Mouse (Mus musculus): Measurements from ENCODE around the gene Rps3a1. TPM values are rescaled to one million over a fixed set of nuclear protein-coding genes. Genes with fewer than 3 reads are reported as not detected.

Gene Rps3a1
- polyA plus RNA-seq (2014; fragmentation: Nextera tagmentation; extraction: Ambion mirVana) = 819 and 883 TPM in 2 replicates

DNA sequence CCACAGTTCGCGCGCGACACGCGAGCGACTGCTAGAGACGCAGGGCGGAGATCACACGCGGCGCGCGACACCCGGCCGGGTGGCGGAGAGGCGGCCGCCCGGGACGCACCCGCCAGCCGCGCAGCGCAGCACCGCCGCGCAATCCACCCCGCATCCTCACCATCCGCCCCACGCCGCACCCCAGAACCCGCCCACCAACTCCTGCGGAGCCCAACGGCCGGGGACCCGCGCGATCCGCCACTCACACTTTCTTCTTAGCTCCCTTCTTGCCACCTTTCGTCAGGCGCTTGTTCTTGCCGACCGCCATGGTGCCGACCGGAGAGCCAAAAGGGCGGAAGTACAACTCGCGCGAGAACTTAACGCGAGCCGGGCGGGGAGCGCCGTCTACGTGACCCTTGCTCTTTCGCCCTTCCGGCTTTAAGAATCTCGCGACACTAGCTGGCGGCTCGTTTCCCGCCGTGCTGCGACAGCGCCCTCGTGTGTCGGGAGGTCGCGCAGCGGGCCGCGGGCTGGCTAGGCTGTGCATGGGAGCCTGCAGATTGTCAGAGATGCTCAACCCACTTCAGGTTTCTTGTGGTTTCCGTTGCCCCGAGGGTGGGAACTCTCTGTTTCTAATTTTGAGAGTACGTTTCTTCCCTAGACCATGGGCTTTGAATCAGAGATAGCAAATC, at the start of gene Rps3a1:
Gene Rps3a1 (minus strand): TSS at position 440 of the 671 bp plus-strand sequence.
- ATAC-seq (ENCODE audit: insufficient number of reproducible peaks, insufficient read depth, low FRiP score, low read depth) = peak; percentile 95
- Histone ChIP-seq H3K9ac (ENCODE audit: low read length) (peak within 1 kb of the TSS; percentile 100), H3K9me3 (ENCODE audit: control insufficient read depth, low read length) (no peaks in the 10 kb centered on the region), H3K36me3 (ENCODE audit: control insufficient read depth, insufficient read depth, low read length) (peaks cover 42% of the 10 kb centered on the region), H3K4me1 (ENCODE audit: control insufficient read depth in 2 of 2, insufficient read depth in 2 of 2, low read length in 2 of 2) (peaks cover 0 to 11% of the 10 kb centered on the region in 2 experiments; a peak in 3 of 4 replicates), H3K27me3 (ENCODE audit: control insufficient read depth, insufficient read depth, low read length) (no peaks in the 10 kb centered on the region), H3K4me3 (ENCODE audit: control insufficient read depth in 1 of 2, insufficient read depth in 1 of 2, low read depth in 1 of 2, low read length in 2 of 2) (peak within 1 kb of the TSS; percentile 84 to 97), H3K4me2 (ENCODE audit: low read length) (peak within 1 kb of the TSS; percentile 80), H3K27ac (replicated peaks in 1 of 2; ENCODE audit: control insufficient read depth in 1 of 2, insufficient read depth in 1 of 2, low read depth in 2 of 2, low read length in 2 of 2) (peak within 1 kb of the TSS; percentile 30 to 84)
- 0% methylated on average over 77 of the region's 77 CpGs for WGBS

DNA sequence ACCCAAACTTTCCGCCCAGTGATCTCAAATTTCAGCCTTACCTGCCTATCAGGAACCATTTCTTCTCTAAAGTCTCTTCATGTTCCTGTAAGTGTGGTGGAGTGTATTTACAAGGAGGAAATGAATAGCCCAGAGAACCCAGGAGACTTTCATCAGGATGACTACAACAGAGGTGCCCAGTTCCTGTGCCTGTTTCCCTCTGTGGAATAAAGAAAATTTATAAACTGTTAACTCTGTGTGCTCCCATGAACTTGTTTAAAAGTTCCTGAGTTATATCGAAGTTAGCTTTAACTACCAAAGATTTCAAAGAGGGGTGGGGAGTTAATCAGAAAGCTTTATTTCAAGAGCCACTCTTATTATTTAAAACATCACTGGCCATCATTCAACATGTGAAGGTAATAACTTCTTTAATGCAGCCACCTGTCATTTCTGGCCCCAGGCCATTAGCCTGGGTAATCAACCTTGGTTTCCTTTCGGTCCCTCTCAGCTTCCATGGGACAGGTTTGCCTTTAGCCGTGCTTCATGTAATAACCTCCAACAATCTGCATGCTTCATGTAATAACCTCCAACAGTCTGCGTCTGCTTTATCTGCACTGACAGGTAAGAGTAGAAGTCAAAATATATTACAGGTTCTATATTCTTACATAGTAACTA, 45.4 kb upstream of the Rps3a1 start:
- WGBS = 79% methylated on average over 5 of the region's 5 CpGs
- no peak overlapping the region for H3K4me3 ChIP-seq (ENCODE audit: control insufficient read depth in 1 of 2, insufficient read depth in 1 of 2, low read depth in 1 of 2, low read length in 2 of 2)
- H3K4me2 ChIP-seq (ENCODE audit: low read length) = no peak overlapping the region
- ATAC-seq (ENCODE audit: insufficient number of reproducible peaks, insufficient read depth, low FRiP score, low read depth) = no peak
- H3K36me3 ChIP-seq (ENCODE audit: control insufficient read depth, insufficient read depth, low read length) = no peaks in the 10 kb centered on the region
- no peak overlapping the region for H3K27ac ChIP-seq (replicated peaks in 1 of 2; ENCODE audit: control insufficient read depth in 1 of 2, insufficient read depth in 1 of 2, low read depth in 2 of 2, low read length in 2 of 2)
- H3K4me1 ChIP-seq (ENCODE audit: control insufficient read depth in 2 of 2, insufficient read depth in 2 of 2, low read length in 2 of 2) = no peaks in the 10 kb centered on the region
- no peaks in the 10 kb centered on the region for H3K9me3 ChIP-seq (ENCODE audit: control insufficient read depth, low read length)
- no peaks in the 10 kb centered on the region for H3K27me3 ChIP-seq (ENCODE audit: control insufficient read depth, insufficient read depth, low read length)
- H3K9ac ChIP-seq (ENCODE audit: low read length) = no peak overlapping the region

DNA sequence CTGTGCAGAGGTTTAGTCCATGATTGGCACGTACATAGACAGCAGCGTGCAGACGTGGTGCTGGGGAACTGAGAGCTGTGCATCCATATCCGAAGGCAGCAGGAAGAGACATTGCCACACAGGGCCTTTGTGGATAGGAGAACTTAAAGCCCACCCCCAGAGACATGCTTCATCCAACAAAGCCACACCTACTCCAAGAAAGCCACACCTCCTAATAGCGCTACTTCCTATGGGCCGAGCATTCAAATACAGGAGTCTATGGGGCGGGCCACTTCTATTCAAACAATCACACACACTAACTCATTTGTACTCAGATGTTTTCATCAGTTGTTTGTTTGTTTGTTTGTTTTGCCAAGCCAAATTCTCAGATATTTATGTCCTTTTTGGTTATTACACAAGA, 42.0 kb upstream of the Rps3a1 start:
- Histone ChIP-seq H3K4me3 (ENCODE audit: control insufficient read depth in 1 of 2, insufficient read depth in 1 of 2, low read depth in 1 of 2, low read length in 2 of 2) (no peak overlapping the region), H3K36me3 (ENCODE audit: control insufficient read depth, insufficient read depth, low read length) (no peaks in the 10 kb centered on the region), H3K27me3 (ENCODE audit: control insufficient read depth, insufficient read depth, low read length) (no peaks in the 10 kb centered on the region), H3K9me3 (ENCODE audit: control insufficient read depth, low read length) (no peaks in the 10 kb centered on the region), H3K4me2 (ENCODE audit: low read length) (no peak overlapping the region), H3K27ac (replicated peaks in 1 of 2; ENCODE audit: control insufficient read depth in 1 of 2, insufficient read depth in 1 of 2, low read depth in 2 of 2, low read length in 2 of 2) (no peak overlapping the region), H3K9ac (ENCODE audit: low read length) (no peak overlapping the region), H3K4me1 (ENCODE audit: control insufficient read depth in 2 of 2, insufficient read depth in 2 of 2, low read length in 2 of 2) (no peaks in the 10 kb centered on the region)
- ATAC-seq (ENCODE audit: insufficient number of reproducible peaks, insufficient read depth, low FRiP score, low read depth) = no peak
- WGBS = 87% methylated on average over 7 of the region's 7 CpGs

DNA sequence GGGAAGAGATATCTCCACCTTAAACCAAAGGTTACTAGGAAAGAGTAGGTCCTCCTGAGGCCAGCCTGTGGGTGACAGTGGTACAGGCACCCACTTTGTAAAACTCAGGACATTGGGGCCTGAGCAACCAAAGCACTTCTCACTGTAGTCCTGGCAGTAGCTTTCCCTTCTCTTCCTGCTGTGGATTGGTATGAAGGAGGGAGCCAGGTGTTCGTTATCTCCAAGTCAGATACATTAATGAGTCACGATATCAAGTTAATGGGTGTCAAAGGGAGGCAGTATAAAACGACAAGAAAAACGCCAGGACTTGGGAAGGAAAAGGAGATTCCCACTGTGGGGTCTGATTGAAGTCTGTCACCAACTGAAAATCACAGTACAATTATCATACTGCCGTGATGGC, 38.6 kb upstream of the Rps3a1 start:
- no peak overlapping the region for H3K27ac ChIP-seq (replicated peaks in 1 of 2; ENCODE audit: control insufficient read depth in 1 of 2, insufficient read depth in 1 of 2, low read depth in 2 of 2, low read length in 2 of 2)
- ATAC-seq (ENCODE audit: insufficient number of reproducible peaks, insufficient read depth, low FRiP score, low read depth) = no peak
- no peak overlapping the region for H3K9ac ChIP-seq (ENCODE audit: low read length)
- no peaks in the 10 kb centered on the region for H3K4me1 ChIP-seq (ENCODE audit: control insufficient read depth in 2 of 2, insufficient read depth in 2 of 2, low read length in 2 of 2)
- H3K36me3 ChIP-seq (ENCODE audit: control insufficient read depth, insufficient read depth, low read length) = no peaks in the 10 kb centered on the region
- no peaks in the 10 kb centered on the region for H3K27me3 ChIP-seq (ENCODE audit: control insufficient read depth, insufficient read depth, low read length)
- no peak overlapping the region for H3K4me2 ChIP-seq (ENCODE audit: low read length)
- H3K9me3 ChIP-seq (ENCODE audit: control insufficient read depth, low read length) = no peaks in the 10 kb centered on the region
- no peak overlapping the region for H3K4me3 ChIP-seq (ENCODE audit: control insufficient read depth in 1 of 2, insufficient read depth in 1 of 2, low read depth in 1 of 2, low read length in 2 of 2)
- 53% methylated on average over 5 of the region's 5 CpGs for WGBS

DNA sequence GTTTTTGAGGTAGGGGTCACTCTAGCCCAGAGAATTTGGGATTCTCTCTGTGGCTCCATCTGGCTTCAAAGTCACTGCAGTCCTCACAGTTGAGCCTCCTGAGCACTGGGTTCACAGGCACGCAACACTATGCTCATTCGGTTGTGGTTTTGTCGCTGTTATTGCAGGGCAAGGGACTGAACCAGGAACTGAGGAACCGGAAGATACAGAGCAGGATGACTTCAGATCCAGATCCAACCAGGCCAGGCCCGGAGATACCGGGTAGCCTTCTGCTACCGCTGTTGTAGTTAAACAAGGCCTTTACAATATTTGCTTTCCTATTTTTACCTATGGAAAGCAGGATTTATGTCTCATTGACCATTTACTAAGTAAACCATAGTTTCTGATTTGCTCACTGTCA, 37.2 kb upstream of the Rps3a1 start:
- H3K9ac ChIP-seq (ENCODE audit: low read length) = no peak overlapping the region
- no peaks in the 10 kb centered on the region for H3K4me1 ChIP-seq (ENCODE audit: control insufficient read depth in 2 of 2, insufficient read depth in 2 of 2, low read length in 2 of 2)
- WGBS = 86% methylated on average over 7 of the region's 7 CpGs
- no peaks in the 10 kb centered on the region for H3K36me3 ChIP-seq (ENCODE audit: control insufficient read depth, insufficient read depth, low read length)
- no peak overlapping the region for H3K27ac ChIP-seq (replicated peaks in 1 of 2; ENCODE audit: control insufficient read depth in 1 of 2, insufficient read depth in 1 of 2, low read depth in 2 of 2, low read length in 2 of 2)
- H3K4me3 ChIP-seq (ENCODE audit: control insufficient read depth in 1 of 2, insufficient read depth in 1 of 2, low read depth in 1 of 2, low read length in 2 of 2) = no peak overlapping the region
- ATAC-seq (ENCODE audit: insufficient number of reproducible peaks, insufficient read depth, low FRiP score, low read depth) = no peak
- H3K27me3 ChIP-seq (ENCODE audit: control insufficient read depth, insufficient read depth, low read length) = no peaks in the 10 kb centered on the region
- no peaks in the 10 kb centered on the region for H3K9me3 ChIP-seq (ENCODE audit: control insufficient read depth, low read length)
- no peak overlapping the region for H3K4me2 ChIP-seq (ENCODE audit: low read length)

DNA sequence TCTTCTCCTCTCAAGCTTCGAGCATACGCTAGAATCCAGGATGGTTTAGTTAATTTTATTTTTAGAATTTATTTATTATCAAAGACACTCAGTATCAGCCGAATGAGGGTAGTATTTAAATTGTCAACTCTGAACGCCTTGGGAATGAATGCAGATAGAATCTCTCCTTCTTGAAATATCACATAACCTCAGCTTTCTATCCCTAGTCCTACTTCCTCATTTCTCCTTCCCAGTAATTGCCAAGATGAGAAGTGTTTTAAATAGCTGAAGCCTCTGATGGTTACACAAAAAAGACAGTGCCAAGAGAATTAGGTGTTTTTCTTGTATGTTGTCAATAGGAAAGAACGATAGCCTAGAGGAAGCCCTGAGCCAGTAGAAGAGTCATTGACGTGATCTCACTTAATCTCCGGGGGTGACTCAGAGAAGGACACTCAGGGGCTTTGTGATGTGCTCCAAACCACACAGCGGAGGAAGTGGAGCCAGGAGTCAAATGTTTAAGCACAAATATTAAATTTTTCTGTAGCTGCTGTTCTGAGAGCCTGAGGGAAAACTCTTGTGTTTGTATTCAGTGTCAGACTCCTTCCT, 26.4 kb upstream of the Rps3a1 start:
- Histone ChIP-seq H3K27ac (replicated peaks in 1 of 2; ENCODE audit: control insufficient read depth in 1 of 2, insufficient read depth in 1 of 2, low read depth in 2 of 2, low read length in 2 of 2) (no peak overlapping the region), H3K4me1 (ENCODE audit: control insufficient read depth in 2 of 2, insufficient read depth in 2 of 2, low read length in 2 of 2) (no peaks in the 10 kb centered on the region), H3K4me3 (ENCODE audit: control insufficient read depth in 1 of 2, insufficient read depth in 1 of 2, low read depth in 1 of 2, low read length in 2 of 2) (no peak overlapping the region), H3K27me3 (ENCODE audit: control insufficient read depth, insufficient read depth, low read length) (no peaks in the 10 kb centered on the region), H3K9me3 (ENCODE audit: control insufficient read depth, low read length) (no peaks in the 10 kb centered on the region), H3K4me2 (ENCODE audit: low read length) (no peak overlapping the region), H3K36me3 (ENCODE audit: control insufficient read depth, insufficient read depth, low read length) (no peaks in the 10 kb centered on the region), H3K9ac (ENCODE audit: low read length) (no peak overlapping the region)
- ATAC-seq (ENCODE audit: insufficient number of reproducible peaks, insufficient read depth, low FRiP score, low read depth) = no peak
- WGBS = 71% methylated on average over 8 of the region's 8 CpGs

DNA sequence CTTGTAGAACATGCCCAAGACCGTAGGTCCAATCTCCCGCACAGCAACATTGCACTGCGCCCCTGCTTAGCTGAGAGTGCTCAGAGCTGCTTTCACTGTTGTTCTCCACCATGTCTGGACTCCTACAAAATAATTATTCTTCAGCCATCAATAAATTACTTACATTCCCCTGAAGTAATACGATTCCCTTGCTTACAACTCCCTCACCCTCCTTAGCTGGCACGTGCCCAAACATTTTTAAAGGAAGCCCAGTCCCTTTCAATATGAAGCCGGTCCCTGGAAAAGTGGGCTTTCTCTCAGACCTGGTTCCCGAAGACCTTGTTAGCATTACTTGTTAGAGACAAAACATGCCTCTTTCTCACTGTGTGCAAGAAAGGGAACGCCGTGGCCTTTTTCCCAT, 7.0 kb upstream of the Rps3a1 start:
- ATAC-seq (ENCODE audit: insufficient number of reproducible peaks, insufficient read depth, low FRiP score, low read depth) = no peak
- Histone ChIP-seq H3K9me3 (ENCODE audit: control insufficient read depth, low read length) (no peaks in the 10 kb centered on the region), H3K4me2 (ENCODE audit: low read length) (no peak overlapping the region), H3K27ac (replicated peaks in 1 of 2; ENCODE audit: control insufficient read depth in 1 of 2, insufficient read depth in 1 of 2, low read depth in 2 of 2, low read length in 2 of 2) (no peak overlapping the region), H3K36me3 (ENCODE audit: control insufficient read depth, insufficient read depth, low read length) (no peaks in the 10 kb centered on the region), H3K4me1 (ENCODE audit: control insufficient read depth in 2 of 2, insufficient read depth in 2 of 2, low read length in 2 of 2) (no peaks in the 10 kb centered on the region), H3K9ac (ENCODE audit: low read length) (no peak overlapping the region), H3K27me3 (ENCODE audit: control insufficient read depth, insufficient read depth, low read length) (no peaks in the 10 kb centered on the region), H3K4me3 (ENCODE audit: control insufficient read depth in 1 of 2, insufficient read depth in 1 of 2, low read depth in 1 of 2, low read length in 2 of 2) (no peak overlapping the region)
- 79% methylated on average over 9 of the region's 9 CpGs for WGBS
